Mouse (Mus musculus) heart, postnatal 25 days (tissue): Measurements from ENCODE around the gene Enoph1. TPM values are rescaled to one million over a fixed set of nuclear protein-coding genes. Genes with fewer than 3 reads are reported as not detected.

ENCODE experiments used
- DNase-seq: peaks from one replicate; pipeline ENCODE4 v3.0.0; 2022; ENCODE audit warnings: low spot score
- intact Hi-C: fragments of 180-260 bp; cut with DNase I; formaldehyde crosslinking; loops from one replicate; pipeline ENCODE4 v1.15.1; 2025
- total RNA-seq, 2 experiments: library from RNA; stranded (reverse); gene quantifications; 2 replicates each; pipeline ENCODE4 v1.2.3; 2021

The Enoph1 gene
- total RNA-seq, 2 experiments from 2014 or later, result 7.3 to 8.4 TPM

- intact Hi-C loops, result no loop called here
These were observed 73.6 kb downstream of the Enoph1 start for GRCm38 (mm10) chr5:100113403-100113802.

More at GRCm38 (mm10) chr5:100113403-100113802, 73.6 kb downstream of the Enoph1 start:
- no peak for DNase-seq

Other genes with a start within 250 kb of the Enoph1 start
- not detected for gene Vamp9, start 133.7 kb upstream of the Enoph1 start, total RNA-seq
- gene Hnrnpd, start 61.0 kb upstream of the Enoph1 start, total RNA-seq, result 10 to 100 TPM; 71.1 to 80.9 TPM
- gene 4930524J08Rik, start 60.9 kb upstream of the Enoph1 start, total RNA-seq, result under 1 TPM; 0.60 to 0.95 TPM
- 10 to 100 TPM; 53.1 to 63.5 TPM for gene Hnrnpdl, start 321 bp upstream of the Enoph1 start, total RNA-seq
- gene Tmem150c, start 119.8 kb downstream of the Enoph1 start, total RNA-seq, result 1 to 10 TPM; 4.0 to 5.7 TPM